Mouse (Mus musculus) lung, postnatal 4 days (tissue): ENCODE results near the gene Phykpl.
A peak's percentile ranks its signal among the peaks of the same experiment; 100 is the strongest.

Source experiments
- DNase-seq, 2 experiments: peaks; one replicate each; pipeline ENCODE4 v3.0.0; 2021

Gene Phykpl

DNA sequence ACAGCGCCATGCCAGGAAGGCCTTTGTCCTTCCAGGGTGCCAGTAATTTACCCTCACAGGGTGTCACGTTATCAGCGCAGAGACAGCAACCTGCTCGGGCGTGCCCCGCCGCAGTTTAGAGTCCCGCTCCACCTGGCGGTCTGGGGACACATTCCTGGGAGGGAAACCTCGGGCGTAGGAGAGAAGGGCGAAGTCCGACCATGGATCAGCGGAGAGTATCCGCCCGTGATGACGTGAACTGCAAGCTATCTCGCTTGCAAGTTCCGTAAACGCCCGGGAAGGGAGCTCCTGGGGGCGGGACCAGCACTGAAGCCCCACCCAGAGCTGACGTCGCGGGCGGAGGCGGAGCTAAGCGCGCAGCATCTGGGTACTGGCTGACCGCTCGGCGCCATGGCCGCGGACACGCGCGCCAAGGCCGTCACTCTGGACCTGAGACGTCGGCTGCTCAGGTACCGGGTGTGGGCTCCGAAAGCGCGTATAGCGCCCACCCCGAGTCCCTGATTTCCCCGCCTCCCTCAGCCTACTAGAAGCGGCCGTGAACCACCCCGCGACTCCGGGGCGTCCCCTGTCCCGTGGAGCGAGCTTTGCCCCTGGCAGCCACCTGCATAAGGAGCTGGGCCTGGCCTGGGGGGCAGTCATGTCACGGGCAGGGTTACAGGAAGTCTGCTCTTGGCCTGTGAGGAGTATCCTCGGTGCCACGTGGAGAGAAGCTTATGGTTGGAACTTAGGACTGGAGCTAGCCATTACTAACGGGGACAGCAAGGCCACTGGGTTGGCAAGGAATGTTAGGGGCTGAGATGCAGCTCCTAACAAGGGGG, at the start of gene Phykpl:
Phykpl (plus strand) TSS at position 327 of the 818 bp plus-strand sequence.
- peak; percentile 98 to 99 for DNase-seq

DNA sequence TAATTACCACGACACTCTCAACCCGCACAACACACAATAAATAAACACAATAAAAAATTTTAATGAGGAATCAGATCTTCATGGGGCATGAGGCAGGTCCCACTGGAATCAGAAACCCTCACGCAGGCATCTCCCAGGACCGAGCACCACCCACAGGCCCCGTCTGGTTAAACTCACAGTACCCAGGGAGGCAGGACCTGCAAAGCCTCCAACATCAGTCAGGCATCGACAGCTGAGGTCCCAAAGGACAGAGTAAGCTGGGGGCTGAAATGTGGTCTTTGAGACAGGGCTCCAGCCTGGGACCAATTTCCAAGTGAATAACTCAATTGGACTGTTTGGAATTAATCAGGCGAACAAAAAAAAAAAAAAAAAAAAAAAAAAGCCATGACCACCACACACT, 46.2 kb upstream of the Phykpl start:
- DNase-seq: no peak

DNA sequence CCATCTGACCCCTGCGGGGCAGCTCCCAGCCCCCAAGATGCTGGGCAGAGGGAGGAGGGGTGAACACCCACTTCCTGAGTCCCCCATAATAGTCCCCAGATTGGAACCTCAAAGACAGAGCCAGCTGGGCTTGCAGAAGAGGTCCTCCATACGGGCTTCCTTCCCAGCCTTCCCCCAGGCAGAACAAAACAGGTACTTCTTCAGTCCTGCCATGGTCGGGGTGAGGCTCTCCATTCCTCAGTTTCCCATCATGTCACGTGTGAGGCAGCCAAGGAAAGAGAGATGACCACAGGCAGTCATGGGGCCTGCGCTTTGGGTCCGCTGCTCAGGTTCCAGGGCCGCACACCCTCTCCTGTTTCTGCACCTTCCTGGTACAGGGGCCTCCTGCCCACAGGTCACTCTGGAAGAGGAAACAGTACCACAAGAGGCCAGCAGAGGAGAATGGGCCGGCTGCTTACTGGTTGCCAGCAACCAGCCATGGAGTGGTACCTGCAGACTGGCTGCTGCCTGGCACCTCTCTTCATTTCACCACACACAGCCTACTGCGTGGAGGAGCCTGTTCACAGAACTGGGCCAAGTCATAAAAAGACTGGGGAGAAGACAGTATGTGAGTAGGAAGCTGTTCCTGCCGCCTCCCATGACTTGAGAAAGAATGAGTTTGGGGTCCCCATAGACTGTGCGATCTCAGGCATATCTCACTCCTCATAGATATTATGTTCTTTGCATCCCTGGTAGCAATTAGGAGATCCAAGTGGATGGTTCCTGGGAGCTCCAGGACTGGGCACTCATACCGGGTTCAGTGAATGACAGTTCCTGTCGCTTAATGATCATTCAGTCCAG, 45.4 kb upstream of the Phykpl start:
- no peak for DNase-seq

DNA sequence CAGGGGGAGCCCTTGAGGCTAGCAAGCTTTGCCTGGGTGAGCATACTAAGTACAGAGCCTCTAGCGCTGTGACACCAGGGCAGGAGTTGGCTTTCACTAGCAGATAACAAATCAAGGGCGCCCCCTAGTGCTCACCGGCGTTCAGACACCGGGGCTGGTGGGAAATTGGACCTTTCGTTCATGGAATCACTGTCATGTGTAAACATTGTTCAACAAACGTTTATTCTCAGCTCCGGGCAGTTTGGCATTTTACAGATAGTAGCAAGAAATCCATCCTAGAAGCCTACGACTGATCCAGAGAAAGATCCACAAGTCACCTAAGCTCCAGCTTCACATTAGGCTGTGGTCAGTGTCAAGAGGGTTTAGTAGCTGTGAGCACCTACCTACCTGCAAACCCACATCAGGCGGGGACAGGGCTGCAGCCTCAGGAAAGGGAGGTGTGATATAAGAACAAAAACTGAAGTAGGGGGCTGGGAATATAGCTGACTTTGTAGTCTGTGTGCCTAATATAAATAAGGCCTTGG, 44.7 kb upstream of the Phykpl start:
- peak; percentile 93 to 96 for DNase-seq

DNA sequence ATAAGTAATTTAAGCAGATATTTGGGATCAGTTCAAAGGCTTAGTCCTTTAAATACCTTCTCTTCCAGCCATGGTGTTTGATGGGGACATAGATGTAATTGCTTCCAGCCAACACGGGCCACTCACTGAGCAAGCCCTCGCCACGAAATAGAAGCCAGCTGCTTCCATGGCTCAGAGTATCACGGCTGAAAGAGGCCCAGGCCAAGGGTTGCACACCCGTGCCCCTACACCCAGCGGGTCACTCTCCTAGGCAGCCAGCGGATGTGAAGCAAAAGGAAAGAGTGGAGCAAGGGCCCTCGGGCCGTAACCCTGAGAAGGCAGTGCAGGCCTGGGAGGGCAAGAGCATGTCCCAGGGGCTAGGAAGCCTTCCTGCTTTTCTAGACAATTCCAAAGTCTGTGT, 42.1 kb upstream of the Phykpl start:
- DNase-seq: peak; percentile 15 to 55

DNA sequence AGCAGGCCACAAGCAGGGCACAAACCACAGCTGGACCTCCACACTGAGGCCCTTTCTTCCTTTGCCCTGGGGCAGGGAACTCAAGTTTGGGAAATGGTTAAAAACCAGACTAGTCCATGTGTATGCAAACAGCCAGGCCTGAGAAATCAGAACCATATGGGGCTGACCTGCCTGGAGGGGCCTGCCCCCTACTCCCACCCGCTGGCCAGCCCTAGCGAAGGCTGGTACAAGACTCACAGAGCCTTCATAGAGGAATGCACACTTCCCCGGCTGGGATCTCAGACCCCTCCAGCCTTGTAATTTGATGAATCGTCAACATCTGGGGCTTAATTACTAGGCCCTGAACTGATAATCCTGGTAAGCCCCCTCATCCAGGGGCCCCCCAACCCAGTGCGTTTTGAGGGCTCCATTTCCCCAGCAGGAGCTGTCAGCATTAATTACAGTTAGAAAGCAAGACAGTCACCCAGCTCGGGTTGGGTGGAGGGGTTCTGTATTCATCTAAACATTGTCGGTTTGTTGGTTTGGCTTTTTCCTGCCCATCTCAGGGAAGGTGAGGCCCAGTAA, 41.0 kb upstream of the Phykpl start:
- DNase-seq: no peak

DNA sequence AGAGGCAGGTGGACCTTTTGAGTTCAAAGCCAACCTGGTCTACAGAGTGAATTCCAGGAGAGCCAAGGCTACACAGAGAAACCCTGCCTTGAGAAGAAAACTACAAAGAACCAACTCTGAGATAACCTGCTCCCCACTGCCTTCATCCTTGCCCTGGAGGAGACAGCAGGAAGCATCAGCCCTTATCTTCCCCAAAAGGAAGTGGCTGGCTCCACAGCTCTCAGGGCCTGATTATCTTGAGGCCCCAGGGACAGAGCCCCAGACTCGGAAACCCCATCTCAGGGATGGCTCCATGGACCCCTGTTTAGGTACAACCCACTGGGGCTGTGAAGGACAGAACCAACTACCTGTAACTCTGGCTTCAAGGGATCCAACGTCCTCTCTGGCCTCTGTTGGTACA, 40.1 kb upstream of the Phykpl start:
- DNase-seq: no peak

DNA sequence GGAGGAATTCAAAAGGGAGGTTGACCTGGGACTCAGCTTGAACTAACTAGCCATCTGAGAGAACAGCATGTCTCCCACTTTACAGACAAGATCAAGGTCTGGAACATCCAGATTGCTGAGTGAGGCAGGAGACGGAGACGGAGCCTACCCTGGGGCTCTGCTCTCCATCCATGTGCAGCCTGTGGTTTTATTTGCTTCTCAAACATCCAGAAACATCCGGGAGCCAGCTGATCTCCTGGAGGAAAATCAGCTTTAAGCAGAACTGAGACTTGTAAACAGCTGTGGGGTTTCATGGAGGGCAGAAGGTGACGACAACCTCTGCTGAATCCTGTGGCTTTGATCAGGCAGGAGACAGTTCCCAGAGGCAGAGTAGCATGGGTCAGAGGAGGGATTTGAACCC, 38.7 kb upstream of the Phykpl start:
- no peak for DNase-seq

DNA sequence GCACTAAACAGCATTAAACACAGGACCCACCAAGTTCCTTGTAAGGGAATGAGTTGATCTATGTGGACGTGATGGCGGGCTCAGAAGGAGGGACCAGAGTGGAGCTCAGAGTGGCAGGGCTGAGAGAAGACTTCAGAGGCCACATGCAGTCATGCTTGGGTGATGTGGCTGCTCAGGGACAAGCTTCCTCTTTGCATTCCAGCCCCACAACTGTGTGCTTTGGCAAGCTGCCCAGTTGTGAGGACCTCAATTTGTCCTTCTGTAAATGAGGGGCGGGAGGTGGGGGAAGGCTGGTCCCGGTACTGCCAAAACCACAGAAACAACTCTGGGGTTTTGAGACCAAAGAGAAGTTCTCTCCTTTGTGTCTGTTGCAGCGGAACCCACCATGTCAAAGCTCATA, 33.3 kb upstream of the Phykpl start:
- peak; percentile 43 to 64 for DNase-seq

DNA sequence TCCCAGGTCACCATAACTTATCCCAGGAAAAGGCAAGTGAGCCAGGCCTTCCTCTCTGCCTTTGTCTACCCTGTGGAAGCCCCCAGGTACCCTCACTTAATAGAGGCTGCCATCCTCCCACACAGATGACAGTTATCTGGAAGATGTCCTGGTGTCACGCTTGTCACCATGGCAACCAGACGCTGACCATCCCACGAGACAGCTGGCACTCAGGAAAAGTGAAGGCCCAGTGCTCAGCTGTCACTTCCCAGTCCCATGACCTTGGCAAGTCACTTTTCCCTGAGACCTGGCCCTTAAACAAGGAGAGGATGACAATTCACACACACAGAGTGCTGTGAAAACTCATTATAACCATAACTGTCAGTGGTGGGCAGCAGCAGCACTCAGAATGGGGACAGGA, 32.5 kb upstream of the Phykpl start:
- DNase-seq: no peak

DNA sequence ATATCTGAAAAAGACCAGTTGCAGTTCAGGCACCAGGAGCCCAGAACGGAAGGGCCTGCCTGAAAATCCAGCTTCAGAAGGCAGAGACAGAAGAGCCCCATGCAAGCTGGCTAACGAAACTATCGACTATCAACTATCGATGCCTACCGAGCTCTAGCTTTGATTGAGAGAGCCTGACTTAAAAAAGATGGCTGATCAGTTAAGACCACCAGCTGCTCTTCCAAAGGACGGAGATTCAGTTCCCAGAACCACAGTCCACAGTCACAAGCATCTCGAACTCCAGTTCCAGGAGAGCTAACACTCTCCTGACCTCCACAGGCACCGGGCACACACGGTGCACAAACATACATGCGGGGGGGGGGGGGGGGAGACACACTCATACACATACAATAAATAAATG, 30.0 kb upstream of the Phykpl start:
- DNase-seq: no peak

DNA sequence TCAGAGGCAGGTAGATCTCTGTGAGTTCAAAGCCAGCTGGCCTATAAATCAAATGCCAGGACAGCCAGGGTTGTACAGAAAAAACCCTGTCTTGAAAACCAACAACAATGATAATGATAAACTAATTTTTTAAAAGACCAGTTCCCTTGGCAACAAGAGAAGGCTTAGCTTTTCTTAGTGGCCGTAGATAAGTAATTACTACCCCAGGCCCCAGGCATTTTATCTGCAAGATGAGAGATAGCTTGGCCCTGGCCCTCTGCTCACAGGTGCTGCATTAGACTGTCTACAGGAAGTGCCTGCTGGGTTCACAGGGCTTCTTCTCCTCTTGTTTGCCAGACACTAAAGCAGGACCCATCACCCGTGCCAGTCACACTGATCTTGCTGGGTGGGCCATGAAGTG, 29.5 kb upstream of the Phykpl start:
- no peak for DNase-seq

DNA sequence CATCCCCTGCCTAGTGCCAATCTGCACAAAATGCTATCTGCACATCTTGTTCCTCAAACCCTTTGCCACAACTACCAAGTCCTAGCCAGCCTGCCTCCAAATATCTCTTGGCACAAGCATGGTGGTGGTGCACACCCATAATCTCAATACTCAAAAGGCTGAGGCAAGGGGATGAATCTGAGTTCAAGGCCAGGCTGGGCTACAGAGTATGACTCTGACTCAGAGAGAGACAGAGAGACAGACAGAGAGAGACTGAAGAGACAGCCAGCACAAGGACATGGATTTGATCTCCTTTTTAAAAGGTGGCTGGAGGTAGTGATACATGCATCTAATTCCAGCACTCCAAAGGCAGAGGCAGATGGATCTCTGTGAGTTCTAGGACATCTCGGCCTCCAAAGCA, 21.3 kb upstream of the Phykpl start:
- DNase-seq: no peak

DNA sequence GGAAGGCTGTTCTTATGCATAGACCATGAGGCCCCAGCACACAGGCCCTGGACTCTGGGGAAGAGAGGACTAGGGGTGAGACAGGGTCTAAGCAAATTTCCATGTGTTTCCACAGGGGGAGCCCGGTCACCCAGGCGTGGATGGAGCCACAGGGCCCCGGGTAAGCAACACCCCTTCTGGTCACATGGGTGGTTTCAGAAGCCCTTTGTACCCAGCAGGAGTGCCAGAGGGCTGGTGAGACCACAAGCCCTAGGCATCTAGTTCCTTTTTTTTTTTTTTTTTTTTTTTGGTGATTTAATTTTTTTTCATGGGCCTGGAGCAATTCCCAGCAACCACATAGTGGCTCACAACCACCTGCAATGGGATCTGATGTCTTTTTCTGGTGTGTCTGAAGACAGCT, 19.5 kb upstream of the Phykpl start:
- no peak for DNase-seq

DNA sequence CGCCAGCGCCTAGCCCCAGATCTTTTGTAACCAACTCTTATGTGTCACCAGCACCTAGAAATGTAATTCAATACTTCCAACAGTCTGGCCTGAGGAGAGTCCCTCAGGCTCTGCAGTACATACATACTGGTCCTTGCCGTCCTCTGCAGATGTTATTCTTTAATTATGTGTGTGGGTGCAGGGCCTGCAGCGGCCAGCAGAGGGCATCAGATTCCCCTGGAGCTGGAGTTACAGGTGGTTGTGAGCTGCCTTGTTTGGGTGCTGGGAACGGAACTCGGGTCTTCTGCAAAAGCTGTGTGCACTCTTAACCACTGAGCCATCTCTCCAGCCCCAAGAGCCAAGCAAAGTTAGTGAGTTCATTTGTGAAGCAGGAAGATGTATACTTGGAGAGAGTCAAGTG, 18.6 kb upstream of the Phykpl start:
- DNase-seq: no peak

DNA sequence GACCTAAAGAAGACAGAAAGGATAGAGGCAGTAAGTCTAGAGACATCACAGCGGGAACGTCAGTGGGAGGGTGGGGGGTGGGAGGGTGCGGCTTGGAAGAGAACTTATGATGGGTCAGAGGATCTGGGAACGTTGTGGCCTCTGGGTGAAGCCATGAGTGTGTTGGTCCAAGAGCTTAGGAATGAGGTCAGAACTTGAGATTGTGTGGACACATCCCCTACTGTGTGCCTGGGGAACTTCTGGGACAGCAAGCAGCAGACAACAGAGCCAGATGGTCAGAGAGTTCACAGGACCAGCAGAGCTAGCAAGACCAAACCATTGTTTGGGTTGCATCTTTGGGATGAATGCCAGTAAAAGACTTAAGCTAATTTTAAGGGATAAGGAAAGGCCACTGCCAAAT, 15.8 kb upstream of the Phykpl start:
- no peak for DNase-seq

DNA sequence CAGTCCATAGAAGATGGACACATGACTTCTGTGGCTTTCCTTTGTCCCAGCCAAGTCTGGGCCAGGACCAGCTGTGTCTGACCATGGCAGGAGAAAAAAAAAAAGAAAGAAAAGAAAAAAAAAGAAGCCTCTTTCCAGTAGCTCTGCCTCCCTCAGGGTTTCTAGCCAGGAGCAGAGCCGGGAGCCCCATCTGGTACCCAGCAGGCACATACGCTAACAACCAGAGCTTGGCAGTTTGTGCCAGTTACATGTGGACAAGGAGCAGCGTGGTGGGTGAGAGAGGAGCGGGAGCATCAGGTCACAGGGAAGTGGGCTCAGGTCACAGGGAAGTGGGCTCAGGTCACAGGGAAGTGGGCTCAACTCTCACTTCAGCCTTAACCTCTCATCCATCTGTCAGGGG, 8.1 kb upstream of the Phykpl start:
- no peak for DNase-seq

DNA sequence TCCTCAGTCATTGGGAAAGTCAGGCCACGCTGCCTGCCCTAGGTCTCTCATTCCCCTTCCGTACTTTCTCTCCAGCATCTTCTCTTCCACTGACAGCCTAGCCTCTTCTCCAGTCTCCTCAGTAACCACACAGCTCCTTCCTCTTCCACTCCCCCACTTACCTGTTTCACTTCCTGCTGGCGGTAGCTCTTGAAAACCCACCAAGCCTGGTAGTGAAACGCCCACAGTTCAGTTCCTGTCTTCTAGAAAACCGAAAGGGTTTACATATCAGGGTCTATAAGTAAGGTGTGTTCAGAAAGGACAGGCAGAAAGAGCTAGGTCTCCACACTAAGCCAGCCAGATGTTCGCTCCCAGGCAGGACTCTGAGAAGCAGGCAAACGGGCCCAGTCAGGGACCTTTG, 7.0 kb upstream of the Phykpl start:
- DNase-seq: no peak

DNA sequence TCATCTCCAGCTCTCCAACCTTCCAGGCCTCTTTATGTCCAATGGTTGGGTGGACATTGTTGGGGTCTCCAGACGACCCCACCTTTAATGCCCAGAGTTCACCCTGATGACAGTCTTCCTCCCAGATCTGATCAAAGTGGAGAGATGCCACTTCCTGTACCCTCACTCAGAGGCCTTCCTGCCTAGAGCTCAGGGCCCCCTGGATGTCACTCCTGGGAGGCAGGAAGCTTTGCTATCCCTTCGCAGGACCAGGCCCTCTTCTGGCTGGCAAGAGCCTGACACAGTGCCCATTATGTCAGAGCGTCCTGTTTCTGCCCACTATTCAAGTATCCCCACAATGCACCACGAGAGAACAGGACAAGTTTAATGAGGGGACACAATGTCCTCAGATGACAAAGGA, 5.5 kb upstream of the Phykpl start:
- no peak for DNase-seq

DNA sequence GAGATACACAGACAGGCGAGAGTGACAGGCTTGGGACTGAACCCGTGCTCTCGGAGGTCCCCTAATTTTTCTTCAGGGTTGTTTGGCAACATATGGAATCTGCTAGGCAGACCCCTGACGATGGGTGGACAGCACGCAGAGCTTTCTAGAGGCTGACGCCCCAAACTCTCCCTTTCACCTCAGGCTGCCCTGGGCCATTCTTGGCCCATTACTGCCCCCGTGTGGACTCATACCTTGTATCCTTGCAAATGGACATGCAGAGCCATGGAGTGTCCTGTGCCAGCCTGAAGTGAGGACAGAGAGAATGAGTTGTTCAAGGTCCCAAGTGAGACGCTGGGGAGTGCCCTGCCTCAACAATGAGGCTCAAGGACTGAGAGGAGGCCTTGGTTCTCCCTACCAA, 1.8 kb upstream of the Phykpl start:
- peak; percentile 67 to 81 for DNase-seq

DNA sequence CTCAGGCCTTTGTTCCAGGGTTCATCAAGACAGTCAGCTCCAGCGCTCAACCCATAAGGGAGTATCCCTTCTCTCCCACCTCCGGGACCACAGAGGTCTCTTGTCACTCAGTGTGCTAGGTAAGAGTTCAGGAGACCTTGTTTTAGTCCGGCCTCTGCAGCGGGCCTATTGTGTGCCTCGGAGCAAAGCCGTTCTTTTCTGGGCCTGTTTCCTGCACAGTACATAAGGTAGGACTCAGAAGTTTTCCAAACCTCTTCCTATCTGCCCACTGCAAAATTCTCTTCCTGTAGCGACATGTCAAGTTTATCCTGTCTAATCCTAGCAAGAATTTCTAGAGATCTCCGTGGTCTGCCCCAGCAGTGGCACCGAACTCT, 513 bp upstream of the Phykpl start:
- no peak for DNase-seq

DNA sequence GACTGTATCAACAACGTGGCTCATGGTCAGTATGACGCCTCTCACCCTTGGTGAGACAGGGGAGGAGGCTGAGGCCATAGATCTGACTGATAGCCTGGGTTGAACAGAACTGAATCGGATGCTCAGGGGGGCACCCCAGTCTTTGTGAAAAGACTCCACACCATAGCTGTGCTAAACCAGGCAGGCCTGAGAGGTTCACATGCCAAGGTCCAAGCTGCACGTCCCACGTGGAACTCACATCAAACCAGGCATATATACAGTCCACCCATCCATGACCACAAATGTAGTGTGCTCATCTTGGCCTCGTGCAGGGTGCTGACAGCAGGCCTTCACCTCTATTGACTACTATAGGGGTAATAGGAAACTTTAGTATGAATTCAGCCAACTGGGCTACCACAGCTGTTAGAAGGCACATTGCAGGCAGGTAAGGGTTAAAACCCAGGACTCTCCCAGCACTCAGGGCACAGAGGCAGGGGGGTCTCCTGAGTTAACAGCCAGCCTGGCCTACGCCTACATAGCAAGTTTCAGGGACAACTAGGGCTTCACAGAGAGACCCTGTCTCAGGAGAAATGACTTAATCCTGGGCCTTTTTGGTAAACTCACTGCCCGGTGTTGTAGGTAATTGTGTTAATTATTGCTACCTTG, 1.2 kb downstream of the Phykpl start:
- no peak for DNase-seq

DNA sequence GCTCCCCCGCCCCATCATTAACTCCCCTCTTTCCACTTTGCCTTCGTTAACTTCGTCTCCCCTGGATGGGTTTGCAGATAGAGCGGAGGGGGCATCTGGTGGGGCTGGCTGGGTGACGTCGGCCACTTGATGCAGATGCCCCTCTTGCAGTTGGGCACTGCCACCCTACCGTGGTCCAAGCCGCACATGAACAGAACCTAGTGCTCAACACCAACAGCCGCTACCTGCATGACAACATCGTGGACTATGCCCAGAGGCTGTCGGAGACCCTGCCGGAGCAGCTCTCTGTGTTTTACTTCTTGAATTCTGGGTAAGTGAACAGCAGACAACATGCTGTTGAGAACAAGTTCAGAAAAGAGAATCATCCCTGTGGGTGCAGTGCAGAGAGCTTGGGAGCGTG, 1.9 kb downstream of the Phykpl start:
- no peak for DNase-seq
